Mouse (Mus musculus): ENCODE data around the gene Slc25a26.

Gene Slc25a26

DNA sequence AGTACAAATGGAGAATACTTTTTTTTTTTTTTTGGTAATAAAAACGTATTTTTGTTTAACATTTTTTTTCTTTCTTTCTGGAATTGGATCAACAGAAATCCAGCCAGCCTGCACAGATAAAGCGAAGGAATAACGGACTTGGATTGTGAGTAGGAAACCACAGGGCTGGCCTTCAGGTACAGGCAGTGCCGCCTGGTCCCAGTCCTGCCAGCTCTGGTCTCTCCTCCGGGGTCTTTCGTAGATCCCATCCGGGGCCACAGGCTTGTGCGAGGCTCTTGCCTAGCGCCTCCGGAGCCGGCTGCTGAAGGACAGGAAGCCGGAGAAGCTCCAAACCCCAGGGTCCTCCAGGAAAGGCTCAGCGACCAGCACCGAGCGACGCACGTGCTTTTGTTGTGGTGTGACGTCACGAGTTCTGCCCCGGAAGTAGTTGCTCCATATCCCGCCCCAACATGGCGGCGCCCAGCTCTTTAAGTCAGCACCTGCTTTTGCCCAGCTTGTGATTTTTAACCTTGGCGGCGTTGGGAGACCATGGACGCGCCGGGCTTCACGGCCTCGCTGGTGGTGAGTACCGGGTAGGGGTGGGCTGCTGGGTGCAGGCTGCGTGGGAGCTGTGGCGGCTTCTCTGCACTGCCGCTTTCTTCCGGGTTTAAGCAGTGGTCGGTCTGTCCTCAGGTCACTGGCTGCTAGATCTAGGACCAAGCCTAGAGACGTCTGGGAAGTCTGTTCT lies at the start of gene Slc25a26:
Gene Slc25a26, plus strand, starts transcription at position 435 of the 727 bp plus-strand sequence.
- DNase-seq (ENCODE audit: low read depth, low spot score) = peak; percentile 94

DNA sequence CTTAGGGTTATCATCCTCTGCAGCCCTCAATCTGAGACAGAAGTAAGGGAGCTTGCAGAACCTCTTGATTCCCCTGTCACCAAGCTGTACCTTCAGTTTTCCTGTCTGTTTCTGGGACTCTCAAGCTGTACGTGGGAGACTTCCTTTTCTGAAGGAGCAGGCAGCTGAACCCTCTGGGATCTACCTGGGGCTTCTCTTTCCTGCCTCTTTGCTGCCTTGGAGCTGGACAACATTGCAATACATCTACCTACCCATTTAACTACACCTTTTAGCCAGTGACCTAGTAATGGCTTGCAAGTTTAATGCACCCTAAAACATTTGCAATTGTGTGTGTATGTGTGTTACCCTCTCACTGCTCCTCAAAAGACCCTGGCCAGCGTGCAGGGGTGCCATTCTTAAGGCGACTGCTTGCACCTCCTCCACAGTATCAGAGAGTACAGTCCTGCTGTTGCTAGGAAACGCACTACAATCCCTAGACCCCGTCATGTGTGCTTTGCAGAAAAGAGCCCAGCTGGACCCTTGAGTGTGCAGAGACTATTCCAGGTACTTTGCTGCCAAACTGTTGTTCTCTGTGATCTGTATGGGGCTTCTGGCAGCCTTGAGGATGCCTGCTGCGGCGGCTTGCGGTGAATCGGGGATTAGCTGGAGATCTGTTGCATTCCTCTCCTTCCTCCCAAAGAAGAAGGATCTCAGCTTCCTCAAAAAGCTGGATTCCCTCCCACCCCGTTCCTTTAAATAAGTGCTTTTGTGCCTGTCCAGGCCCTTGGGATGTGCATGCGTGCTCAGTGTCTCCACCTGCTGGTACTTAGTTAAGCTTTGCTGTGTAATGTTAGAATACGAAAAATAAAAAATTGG lies 35.9 kb upstream of the Slc25a26 start:
- peak; percentile 81 for DNase-seq (ENCODE audit: low read depth, low spot score)

DNA sequence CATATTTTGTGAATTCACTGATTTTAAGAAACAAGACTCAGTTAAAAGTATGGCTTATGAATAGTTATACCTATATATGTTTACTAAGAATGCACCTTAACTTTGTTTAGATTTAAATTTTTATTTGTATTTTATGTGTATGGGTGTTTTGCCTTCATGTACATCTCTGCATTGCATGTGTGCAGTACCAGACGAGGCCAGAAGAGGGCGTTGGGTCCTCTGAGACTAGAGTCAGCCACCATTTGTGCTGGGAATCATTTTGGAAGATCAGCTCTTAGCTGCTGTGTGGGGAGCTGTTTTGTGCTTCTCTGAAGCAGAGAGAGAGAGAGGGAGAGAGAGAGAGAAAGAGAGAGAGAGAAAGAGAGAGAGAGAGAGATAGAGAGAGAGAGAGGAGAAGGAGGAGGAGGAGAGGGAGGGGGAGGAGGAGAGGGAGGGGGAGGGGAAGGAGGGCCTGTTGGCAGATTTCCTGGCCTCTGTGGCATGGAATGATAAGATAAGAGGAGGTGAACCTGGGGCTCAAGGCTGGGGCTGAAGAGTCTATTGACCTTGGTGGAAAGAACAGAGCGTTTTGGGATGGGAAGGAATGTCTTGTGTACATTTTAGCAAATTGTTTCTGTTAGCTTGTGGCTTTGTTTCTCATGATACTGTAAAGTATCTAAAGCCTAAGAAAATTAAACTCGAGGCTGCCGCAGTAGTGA lies 33.5 kb upstream of the Slc25a26 start:
- peak; percentile 77 for DNase-seq (ENCODE audit: low read depth, low spot score)

DNA sequence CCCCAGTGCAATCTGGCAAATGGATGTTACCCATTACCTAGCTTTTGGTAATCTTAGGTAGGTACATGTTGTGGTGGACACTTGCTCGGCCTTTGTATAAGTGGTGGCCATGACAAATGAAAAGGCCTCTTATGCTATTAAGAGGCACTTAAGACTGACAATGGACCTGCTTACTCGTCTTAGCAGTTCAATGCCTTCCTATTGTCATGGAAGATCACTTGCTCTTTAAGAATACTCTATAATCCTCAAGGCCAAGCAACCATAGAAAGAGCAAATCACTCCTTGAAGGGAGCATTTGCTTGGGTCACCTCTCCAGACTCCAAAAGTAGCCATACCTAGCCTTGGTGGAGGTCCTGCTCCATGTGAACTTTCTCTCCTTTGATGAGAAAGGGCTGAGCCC lies 7.4 kb upstream of the Slc25a26 start:
- DNase-seq (ENCODE audit: low read depth, low spot score) = peak; percentile 44

DNA sequence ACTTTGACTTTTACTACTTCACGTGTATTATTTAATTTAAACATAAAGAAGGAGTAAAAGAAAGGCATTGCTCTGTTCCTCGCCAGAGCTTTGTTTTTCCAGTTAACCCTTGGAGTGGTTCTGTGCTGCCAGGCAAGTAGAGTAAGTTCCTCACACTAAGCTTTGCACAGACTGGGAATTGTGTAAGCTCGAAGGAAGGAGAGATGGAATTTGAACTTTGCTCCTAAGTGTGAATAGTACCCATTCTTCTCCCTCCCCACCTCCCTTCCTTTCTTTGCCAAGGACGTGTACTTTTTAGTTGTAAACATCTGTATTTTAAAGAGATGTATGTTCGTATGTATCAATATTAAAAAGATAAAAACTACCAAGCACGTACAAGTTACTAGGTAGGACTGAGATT lies 3.8 kb downstream of the Slc25a26 start:
- DNase-seq (ENCODE audit: low read depth, low spot score) = no peak

DNA sequence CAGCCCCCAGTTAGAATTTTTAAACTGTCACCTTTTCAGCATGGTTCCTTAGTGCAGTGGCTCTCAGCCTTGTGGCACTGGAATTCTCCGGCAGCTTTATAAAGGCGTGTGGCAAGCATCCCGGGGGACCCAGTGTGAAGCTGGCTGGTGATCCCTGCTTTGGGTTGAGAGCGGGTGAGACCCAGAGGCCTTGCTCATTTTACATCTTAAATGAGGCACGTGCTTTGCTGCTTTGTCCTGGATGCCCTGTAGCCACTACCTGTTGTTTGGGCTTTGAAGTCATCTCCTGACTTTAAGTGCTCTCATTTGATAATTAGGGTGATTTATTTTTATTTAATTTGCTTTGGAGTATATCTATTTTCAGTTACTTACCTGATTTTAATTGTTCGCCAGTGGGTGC lies 7.8 kb downstream of the Slc25a26 start:
- DNase-seq (ENCODE audit: low read depth, low spot score) = peak; percentile 40

DNA sequence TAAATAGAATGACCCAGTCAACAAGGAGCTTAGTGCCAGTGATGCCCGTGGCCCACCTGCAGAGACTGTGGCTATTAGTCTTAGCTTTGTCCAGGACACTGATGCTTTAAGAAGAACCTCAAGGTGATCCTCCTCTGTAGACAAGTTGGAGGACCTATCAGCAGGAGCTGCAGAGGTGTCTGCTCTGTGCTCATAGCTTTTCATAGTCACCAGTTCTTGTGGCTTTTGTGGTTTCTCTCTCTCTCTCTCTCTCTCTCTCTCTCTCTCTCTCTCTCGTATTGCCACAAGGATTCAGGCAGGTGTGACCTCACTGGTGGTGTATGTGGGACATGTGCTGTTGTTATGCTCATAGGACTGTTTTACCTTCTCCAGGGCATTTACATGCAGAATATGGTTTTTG lies 8.7 kb downstream of the Slc25a26 start:
- DNase-seq (ENCODE audit: low read depth, low spot score) = no peak

DNA sequence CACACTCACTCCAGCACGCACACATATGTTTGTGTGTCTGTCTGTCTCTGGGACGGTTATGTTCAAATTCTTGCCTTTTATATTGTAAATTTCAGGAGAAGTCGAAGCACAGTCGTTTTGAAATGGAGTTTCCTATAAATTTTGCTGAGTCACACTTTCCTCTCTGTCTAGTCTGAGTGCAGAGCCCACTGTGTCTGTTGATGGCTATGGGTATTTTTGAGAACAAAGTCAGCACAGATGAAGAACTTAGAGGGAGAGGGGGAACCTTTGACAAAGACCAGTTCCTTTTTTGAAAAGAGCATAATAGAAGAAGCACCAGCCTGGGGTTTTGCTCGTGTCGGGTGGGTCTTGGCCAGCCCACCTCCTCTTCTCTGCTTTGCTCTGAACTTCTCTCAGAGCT lies 9.1 kb downstream of the Slc25a26 start:
- DNase-seq (ENCODE audit: low read depth, low spot score) = no peak

DNA sequence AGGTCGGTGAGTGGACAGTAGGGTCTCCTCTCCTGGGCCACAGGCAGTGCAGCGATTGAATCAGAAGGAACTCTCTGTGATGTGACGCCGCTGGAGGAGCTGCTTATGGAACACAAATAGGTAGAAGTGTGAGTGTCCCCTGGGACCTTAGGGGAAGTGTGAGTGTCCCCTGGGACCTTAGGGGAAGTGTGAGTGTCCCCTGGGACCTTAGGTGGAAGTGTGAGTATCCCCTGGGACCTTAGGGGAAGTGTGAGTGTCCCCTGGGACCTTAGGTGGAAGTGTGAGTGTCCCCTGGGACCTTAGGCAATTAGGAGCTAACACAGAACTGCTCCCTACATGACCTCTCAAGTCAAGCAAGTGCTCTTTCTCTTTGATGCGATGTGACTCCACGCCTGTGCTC lies 18.0 kb downstream of the Slc25a26 start:
- no peak for DNase-seq (ENCODE audit: low read depth, low spot score)

DNA sequence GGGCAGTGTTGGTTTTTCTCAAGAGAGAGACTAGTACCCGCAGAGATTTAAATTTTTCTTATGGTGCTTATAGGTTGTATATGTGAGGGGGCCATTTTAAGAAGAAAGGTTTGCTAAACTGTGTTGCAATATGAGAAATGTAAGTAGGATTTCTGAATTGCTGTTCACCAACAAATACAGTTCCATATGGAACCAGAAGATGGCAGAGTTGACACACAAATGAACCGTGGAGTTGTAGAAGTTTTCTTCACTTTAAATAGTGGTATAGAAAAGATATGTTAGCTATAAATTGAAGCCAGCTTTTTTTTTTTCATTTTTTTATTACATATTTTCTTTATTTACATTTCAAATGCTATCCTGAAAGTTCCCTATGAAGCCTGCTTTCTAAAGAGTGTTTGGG lies 24.2 kb downstream of the Slc25a26 start:
- DNase-seq (ENCODE audit: low read depth, low spot score) = peak; percentile 45

DNA sequence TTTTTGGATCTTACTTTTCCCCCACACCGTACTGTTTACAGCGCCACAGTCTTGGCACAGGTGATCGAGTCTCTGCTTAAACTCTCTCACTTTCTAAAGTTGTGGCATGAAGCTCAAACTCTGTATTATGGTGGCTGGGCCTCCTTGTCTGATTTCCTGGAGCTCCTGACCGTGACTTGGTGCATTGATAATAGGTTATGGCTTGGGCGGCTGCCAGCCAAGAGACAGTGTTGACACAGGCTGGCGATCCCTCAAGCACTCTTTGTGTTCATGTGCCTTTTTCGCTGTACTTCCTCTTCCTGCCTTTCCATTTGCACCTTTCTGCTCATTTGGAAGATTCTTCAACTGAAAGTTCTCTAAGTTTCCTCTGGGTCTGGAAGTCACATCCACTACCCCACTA lies 30.6 kb downstream of the Slc25a26 start:
- no peak for DNase-seq (ENCODE audit: low read depth, low spot score)

DNA sequence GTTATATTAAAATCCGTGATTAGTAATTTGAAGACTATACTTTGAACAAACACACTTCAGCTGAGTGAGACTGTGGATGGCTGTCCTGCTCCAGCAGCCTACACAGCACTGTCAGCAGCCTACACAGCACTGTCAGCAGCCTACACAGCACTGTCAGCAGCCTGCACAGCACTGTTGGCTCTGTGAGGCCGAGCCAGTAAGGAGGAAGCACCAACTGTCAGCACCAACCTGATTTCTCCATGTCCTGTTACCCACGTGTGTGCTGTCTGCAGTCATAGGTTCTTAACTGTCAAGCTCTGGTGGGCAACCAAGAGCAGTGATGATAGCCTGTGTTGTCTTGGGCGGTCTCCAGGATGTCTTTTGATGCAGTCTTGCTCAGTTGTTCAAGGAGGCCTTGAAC lies 32.0 kb downstream of the Slc25a26 start:
- DNase-seq (ENCODE audit: low read depth, low spot score) = no peak

DNA sequence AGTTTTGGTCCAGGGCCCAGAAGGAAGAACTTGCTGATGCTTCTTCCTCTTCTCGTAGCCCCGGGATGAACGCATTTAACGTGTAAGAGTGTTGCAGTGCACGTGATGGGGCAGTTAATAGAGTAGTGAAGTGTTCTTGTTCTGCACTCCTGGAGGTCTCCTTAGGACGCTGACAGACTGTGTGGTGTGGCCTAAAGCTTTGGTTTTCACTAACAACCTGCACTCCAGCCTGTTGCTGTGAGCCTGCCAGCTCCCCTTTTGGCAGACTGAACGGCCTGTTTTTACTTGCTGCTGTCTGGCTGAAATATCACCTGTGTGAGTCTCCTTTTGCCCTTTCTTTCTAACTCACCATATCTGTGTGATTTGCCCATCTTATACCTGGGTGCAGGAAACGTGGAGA lies 36.3 kb downstream of the Slc25a26 start:
- no peak for DNase-seq (ENCODE audit: low read depth, low spot score)

DNA sequence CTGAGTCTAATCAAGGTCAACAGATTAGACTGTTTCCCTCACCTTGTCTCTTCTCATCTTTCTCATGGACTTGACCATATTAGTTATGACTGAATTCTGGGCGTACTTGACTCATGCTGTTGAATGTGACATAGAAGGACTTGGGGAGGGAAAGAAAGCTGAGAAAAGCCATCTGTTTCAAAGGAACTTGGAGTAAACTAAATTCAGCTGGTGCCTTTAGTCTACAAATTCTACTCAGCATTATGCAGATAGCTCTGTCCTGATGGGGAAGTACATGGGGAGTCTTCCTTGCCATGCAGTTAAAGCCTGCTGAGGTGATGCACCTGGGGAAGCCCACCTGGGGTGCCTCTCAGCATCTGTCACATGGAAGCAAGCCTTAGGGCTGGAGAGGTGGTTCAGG lies 37.5 kb downstream of the Slc25a26 start:
- DNase-seq (ENCODE audit: low read depth, low spot score) = no peak

DNA sequence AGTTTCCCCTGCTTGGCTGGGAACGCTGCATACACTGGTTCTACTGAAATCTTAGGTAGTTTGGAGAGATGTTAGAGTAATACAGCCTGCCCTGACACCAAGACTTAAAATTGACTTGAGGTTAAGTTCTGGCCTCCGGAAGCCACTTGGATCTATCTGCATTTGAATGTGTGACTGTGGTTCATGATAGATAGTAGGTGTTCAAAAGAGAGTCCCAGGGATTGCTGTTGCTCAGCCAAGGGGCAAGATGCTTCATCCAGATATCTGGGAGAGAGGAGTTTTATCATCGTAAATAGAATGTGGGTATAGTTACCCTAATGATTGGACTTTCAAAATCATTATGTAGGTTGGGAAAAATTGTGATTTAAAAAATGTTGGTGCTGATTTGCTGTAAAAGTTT lies 40.0 kb downstream of the Slc25a26 start:
- DNase-seq (ENCODE audit: low read depth, low spot score) = no peak

DNA sequence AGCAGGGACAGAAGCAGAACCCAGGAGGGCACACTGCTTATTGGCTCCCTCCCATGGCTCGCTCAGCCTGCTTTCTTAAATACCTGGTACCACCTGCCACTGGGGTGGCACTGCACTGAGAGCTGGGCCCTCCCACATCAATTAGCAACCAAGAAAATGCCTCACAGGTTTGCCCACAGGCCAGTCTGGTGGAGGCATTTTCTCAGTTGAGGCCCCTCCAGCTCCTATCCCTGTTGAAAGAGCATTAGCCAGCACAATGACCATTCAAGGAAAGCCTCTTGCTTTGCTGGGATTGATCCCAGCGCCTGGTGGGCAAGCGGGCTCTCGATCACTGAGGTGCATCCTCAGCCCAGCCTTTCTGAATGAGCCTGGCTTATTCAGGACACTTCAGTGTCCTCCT lies 40.5 kb downstream of the Slc25a26 start:
- DNase-seq (ENCODE audit: low read depth, low spot score) = no peak

DNA sequence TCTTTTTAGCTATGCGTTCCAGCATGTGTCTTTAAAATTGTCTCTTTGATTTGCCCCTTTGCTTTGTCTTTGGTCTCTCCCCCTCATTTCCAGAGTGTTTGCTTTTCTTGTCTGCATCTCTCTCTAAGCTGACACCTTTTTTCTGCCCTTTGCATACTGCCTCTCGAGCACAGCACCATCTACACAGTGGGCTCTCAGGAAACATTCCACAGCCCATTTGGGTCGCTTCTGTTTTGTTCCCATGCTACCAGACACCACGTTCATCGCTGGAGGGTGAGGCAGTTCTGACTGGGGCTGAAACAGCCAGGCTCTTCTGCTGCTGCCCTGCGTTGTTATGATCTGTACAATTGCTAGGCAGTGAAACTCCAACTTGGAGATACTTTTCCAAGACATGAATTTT lies 41.0 kb downstream of the Slc25a26 start:
- no peak for DNase-seq (ENCODE audit: low read depth, low spot score)

DNA sequence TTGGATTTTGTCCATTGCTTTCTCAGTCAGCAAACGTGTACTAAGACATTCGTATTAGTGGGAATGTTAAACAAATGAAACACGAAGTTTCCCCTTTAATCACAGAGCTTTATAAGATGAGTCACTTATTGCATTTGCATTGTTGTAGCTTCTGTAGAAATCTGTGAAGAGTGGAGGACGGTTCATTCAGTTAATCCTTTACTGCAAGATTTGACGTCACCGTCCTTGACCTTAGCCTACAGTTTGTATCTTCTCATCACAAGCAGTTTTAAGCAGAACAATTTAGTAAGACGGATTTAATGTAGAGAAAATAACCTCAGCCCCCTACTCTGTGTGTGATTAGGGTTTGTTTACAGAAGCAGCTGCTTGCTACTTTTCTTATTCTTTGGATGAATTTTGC lies 41.7 kb downstream of the Slc25a26 start:
- no peak for DNase-seq (ENCODE audit: low read depth, low spot score)

DNA sequence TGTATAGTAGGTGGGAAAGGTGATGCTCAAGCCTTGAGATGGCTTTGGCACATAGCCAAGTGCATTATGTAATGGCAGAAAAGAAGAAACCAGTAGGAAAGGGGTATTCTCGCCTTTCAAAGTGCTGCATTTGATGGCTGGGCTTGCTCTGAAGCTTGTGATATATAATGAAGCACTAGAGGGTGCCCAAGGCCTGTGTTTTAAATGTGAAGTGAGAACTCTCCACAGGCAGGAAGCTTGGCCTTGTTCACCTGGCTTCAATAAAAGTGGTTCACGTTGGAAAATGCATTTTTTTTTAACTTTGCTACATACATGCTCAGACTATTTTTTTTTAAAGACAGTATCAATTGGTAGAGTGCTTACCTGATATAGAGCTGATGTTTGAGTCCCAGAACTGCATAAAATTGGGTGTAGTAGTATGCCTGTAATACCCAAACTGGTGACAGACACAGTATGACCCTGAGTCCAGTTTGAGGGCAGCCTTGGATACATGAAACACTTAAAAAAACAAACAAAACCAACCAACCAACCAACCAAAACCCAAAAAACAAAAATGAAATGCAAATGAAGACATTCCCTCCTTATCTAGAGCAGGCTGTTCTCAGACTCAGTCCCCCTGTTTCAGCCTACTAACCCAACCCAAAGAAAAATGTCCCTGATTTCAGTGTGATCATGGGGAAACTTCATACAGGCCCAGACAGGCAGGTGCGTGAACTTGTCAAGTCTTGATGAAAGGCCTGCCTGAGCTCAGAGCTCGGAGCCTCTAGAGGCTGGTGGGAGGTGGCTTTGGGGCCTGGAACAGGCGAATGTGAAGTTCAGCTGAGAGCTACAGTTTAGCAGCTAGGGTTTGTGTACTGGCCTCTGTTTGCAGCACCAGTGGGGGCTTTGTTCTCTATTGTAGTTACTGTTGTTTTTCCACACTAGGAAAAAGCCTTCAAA lies 44.0 kb downstream of the Slc25a26 start:
- DNase-seq (ENCODE audit: low read depth, low spot score) = peak; percentile 59

DNA sequence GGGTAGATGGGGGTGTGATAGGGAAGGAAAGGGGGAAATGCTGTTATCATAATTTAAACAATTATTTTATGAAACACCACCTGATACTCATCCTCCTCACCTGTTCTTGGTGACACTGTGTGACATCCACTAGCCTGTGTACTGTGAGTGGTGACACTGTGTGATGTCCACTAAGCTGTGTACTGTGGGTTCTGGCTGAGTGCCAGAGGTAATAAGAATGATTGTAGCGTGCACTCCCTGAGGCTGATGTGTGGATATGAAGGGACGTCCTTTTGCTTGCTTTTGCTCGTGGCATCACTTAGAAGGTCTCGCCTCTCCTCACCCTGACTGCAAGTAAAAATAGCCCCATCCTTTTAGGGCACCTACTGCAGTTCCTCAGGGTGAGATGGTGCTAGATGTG lies 47.1 kb downstream of the Slc25a26 start:
- DNase-seq (ENCODE audit: low read depth, low spot score) = no peak

DNA sequence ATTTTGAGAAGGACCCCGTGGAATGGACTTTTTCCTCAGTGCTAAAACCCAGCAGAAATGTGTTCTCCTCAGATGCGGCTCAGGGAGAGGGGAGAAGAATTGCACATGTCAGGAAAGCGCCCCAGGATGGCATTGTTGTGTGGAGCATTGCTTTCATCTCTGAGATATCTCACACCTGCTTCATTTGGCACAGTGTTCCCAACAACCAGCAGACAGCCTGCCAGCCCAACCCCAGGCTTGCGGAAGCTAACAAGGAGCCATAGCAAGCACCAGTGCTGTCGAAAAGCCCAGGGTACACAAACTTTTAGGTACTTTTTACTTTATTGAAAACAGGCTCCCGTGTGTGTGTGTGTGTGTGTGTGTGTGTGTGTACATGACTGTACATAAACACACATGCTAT lies 50.2 kb downstream of the Slc25a26 start:
- no peak for DNase-seq (ENCODE audit: low read depth, low spot score)
